Mouse (Mus musculus): ENCODE measurements around the gene Hmg20a. TPM values are rescaled to one million over a fixed set of nuclear protein-coding genes. Genes with fewer than 3 reads are reported as not detected.

The Hmg20a gene
- polyA plus RNA-seq, 1 experiment = 43.5 TPM

GRCm38 (mm10) chr9:56505793-56506755 is 87.7 kb downstream of the Hmg20a start:
- Histone ChIP-seq H3K4me3 (ENCODE audit: low read depth, low read length) (peak overlapping the region; percentile 63), H3K27ac (ENCODE audit: insufficient read depth, low read length) (peak overlapping the region; percentile 15; the same call in 1 of the 2 replicates), H3K4me1 (ENCODE audit: control insufficient read depth, insufficient read depth, low read length) (peaks cover 3% of the 10 kb centered on the region)

GRCm38 (mm10) chr9:56506931-56507681 is 88.7 kb downstream of the Hmg20a start:
- Histone ChIP-seq H3K36me3 (ENCODE audit: control insufficient read depth, insufficient read depth, low read length, poor library complexity, severe bottlenecking) (no peaks in the 10 kb centered on the region), H3K4me1 (ENCODE audit: control insufficient read depth, insufficient read depth, low read length) (no peaks in the 10 kb centered on the region), H3K27me3 (ENCODE audit: control insufficient read depth, insufficient read depth, low read length, poor library complexity, severe bottlenecking) (no peaks in the 10 kb centered on the region), H3K27ac (ENCODE audit: insufficient read depth, low read length) (peak overlapping the region; percentile 15; the same call in 1 of the 2 replicates), H3K9ac (ENCODE audit: low read depth, poor library complexity, severe bottlenecking) (peak overlapping the region; percentile 70), H3K9me3 (replicated peaks; ENCODE audit: control insufficient read depth, insufficient read depth, low read length, poor library complexity, severe bottlenecking) (no peaks in the 10 kb centered on the region), H3K4me3 (ENCODE audit: low read depth, low read length) (peak overlapping the region; percentile 16; the same call in 1 of the 2 replicates)
- no peak for TF ChIP-seq EP300 (IDR thresholded peaks at IDR 0.05; ENCODE audit: insufficient read depth, low read depth, low read length)
- no peak for TF ChIP-seq POLR2A (IDR thresholded peaks at IDR 0.05; ENCODE audit: insufficient read depth, low read length)
- no peak for TF ChIP-seq CTCF (IDR thresholded peaks at IDR 0.05; ENCODE audit: low read depth, low read length)

More at GRCm38 (mm10) chr9:56505793-56506755, 87.7 kb downstream of the Hmg20a start:
- Histone ChIP-seq H3K36me3 (ENCODE audit: control insufficient read depth, insufficient read depth, low read length, poor library complexity, severe bottlenecking) (no peaks in the 10 kb centered on the region), H3K9me3 (replicated peaks; ENCODE audit: control insufficient read depth, insufficient read depth, low read length, poor library complexity, severe bottlenecking) (no peaks in the 10 kb centered on the region), H3K27me3 (ENCODE audit: control insufficient read depth, insufficient read depth, low read length, poor library complexity, severe bottlenecking) (no peaks in the 10 kb centered on the region), H3K9ac (ENCODE audit: low read depth, poor library complexity, severe bottlenecking) (peak overlapping the region; percentile 70)
- TF ChIP-seq CTCF (IDR thresholded peaks at IDR 0.05; ENCODE audit: low read depth, low read length) = peak; percentile 96
- TF ChIP-seq EP300 (IDR thresholded peaks at IDR 0.05; ENCODE audit: insufficient read depth, low read depth, low read length) = 0 out of 2 replicates have a peak, but pooled peaks have one; percentile 24
- TF ChIP-seq POLR2A (IDR thresholded peaks at IDR 0.05; ENCODE audit: insufficient read depth, low read length) = no peak

- Histone ChIP-seq H3K4me3 (ENCODE audit: low read depth, low read length) (peak overlapping the region; percentile 16; the same call in 1 of the 2 replicates), H3K9ac (ENCODE audit: low read depth, poor library complexity, severe bottlenecking) (peak overlapping the region; percentile 70), H3K4me1 (ENCODE audit: control insufficient read depth, insufficient read depth, low read length) (no peaks in the 10 kb centered on the region), H3K36me3 (ENCODE audit: control insufficient read depth, insufficient read depth, low read length, poor library complexity, severe bottlenecking) (no peaks in the 10 kb centered on the region), H3K27me3 (ENCODE audit: control insufficient read depth, insufficient read depth, low read length, poor library complexity, severe bottlenecking) (no peaks in the 10 kb centered on the region), H3K27ac (ENCODE audit: insufficient read depth, low read length) (no peak overlapping the region), H3K9me3 (replicated peaks; ENCODE audit: control insufficient read depth, insufficient read depth, low read length, poor library complexity, severe bottlenecking) (no peaks in the 10 kb centered on the region)
- TF ChIP-seq CTCF (IDR thresholded peaks at IDR 0.05; ENCODE audit: low read depth, low read length) (no peak), POLR2A (IDR thresholded peaks at IDR 0.05; ENCODE audit: insufficient read depth, low read length) (no peak), EP300 (IDR thresholded peaks at IDR 0.05; ENCODE audit: insufficient read depth, low read depth, low read length) (no peak)
Observed at GRCm38 (mm10) chr9:56507682-56508061, 89.3 kb downstream of the Hmg20a start.

GRCm38 (mm10) chr9:56508835-56509451 is 90.5 kb downstream of the Hmg20a start:
- H3K27ac ChIP-seq (ENCODE audit: insufficient read depth, low read length) = no peak overlapping the region
- TF ChIP-seq EP300 (IDR thresholded peaks at IDR 0.05; ENCODE audit: insufficient read depth, low read depth, low read length) (no peak), CTCF (IDR thresholded peaks at IDR 0.05; ENCODE audit: low read depth, low read length) (no peak), POLR2A (IDR thresholded peaks at IDR 0.05; ENCODE audit: insufficient read depth, low read length) (no peak)
- H3K27me3 ChIP-seq (ENCODE audit: control insufficient read depth, insufficient read depth, low read length, poor library complexity, severe bottlenecking) = no peaks in the 10 kb centered on the region

GRCm38 (mm10) chr9:56510281-56510680 is 91.9 kb downstream of the Hmg20a start:
- Histone ChIP-seq H3K27me3 (ENCODE audit: control insufficient read depth, insufficient read depth, low read length, poor library complexity, severe bottlenecking) (no peaks in the 10 kb centered on the region), H3K9ac (ENCODE audit: low read depth, poor library complexity, severe bottlenecking) (no peak overlapping the region), H3K9me3 (replicated peaks; ENCODE audit: control insufficient read depth, insufficient read depth, low read length, poor library complexity, severe bottlenecking) (no peaks in the 10 kb centered on the region), H3K27ac (ENCODE audit: insufficient read depth, low read length) (no peak overlapping the region), H3K36me3 (ENCODE audit: control insufficient read depth, insufficient read depth, low read length, poor library complexity, severe bottlenecking) (no peaks in the 10 kb centered on the region), H3K4me3 (ENCODE audit: low read depth, low read length) (no peak overlapping the region), H3K4me1 (ENCODE audit: control insufficient read depth, insufficient read depth, low read length) (no peaks in the 10 kb centered on the region)
- TF ChIP-seq POLR2A (IDR thresholded peaks at IDR 0.05; ENCODE audit: insufficient read depth, low read length) (no peak), CTCF (IDR thresholded peaks at IDR 0.05; ENCODE audit: low read depth, low read length) (no peak), EP300 (IDR thresholded peaks at IDR 0.05; ENCODE audit: insufficient read depth, low read depth, low read length) (no peak)

More at GRCm38 (mm10) chr9:56508835-56509451, 90.5 kb downstream of the Hmg20a start:
- Histone ChIP-seq H3K9me3 (replicated peaks; ENCODE audit: control insufficient read depth, insufficient read depth, low read length, poor library complexity, severe bottlenecking) (no peaks in the 10 kb centered on the region), H3K36me3 (ENCODE audit: control insufficient read depth, insufficient read depth, low read length, poor library complexity, severe bottlenecking) (no peaks in the 10 kb centered on the region), H3K4me1 (ENCODE audit: control insufficient read depth, insufficient read depth, low read length) (no peaks in the 10 kb centered on the region), H3K4me3 (ENCODE audit: low read depth, low read length) (no peak overlapping the region), H3K9ac (ENCODE audit: low read depth, poor library complexity, severe bottlenecking) (no peak overlapping the region)

Measured in ES-Bruce4 (cell line).